Mouse (Mus musculus): ENCODE measurements around the gene Oaz3. TPM values are rescaled to one million over a fixed set of nuclear protein-coding genes. Genes with fewer than 3 reads are reported as not detected.

Gene Oaz3
- total and polyA plus RNA-seq, 3 experiments: 0.15 to 0.24 TPM; not detected in 1

GRCm38 (mm10) chr3:94456529-94457000 lies 12.8 kb upstream of the Oaz3 start:
- peak; percentile 89 for DNase-seq

- no peak for DNase-seq
Measured at GRCm38 (mm10) chr3:94449377-94449776, 5.7 kb upstream of the Oaz3 start.

GRCm38 (mm10) chr3:94442951-94443596 lies 641 bp downstream of the Oaz3 start, which contains the start of gene Mrpl9:
Gene Mrpl9, plus strand, starts transcription at chr3:94443318.
- peak; percentile 95 for DNase-seq

- no peak for DNase-seq
Measured at GRCm38 (mm10) chr3:94441182-94441581, 2.5 kb downstream of the Oaz3 start.

- no peak for DNase-seq
Measured at GRCm38 (mm10) chr3:94436420-94436819, 7.3 kb downstream of the Oaz3 start.

GRCm38 (mm10) chr3:94434305-94434704 lies 9.4 kb downstream of the Oaz3 start:
- no peak for DNase-seq

- no peak for DNase-seq
Measured at GRCm38 (mm10) chr3:94430980-94431379, 12.7 kb downstream of the Oaz3 start.

- DNase-seq: peak; percentile 97
Measured at GRCm38 (mm10) chr3:94413031-94413679, 30.6 kb downstream of the Oaz3 start, which contains the start of gene Tdrkh. Gene Tdrkh, plus strand, starts transcription at chr3:94413273.

GRCm38 (mm10) chr3:94412530-94412929 lies 31.2 kb downstream of the Oaz3 start:
- no peak for DNase-seq

- DNase-seq: no peak
Measured at GRCm38 (mm10) chr3:94405561-94405960, 38.2 kb downstream of the Oaz3 start.

- no peak for DNase-seq
Measured at GRCm38 (mm10) chr3:94404366-94405054, 39.2 kb downstream of the Oaz3 start.

- DNase-seq: no peak
Measured at GRCm38 (mm10) chr3:94402451-94402850, 41.3 kb downstream of the Oaz3 start.

- DNase-seq: no peak
Measured at GRCm38 (mm10) chr3:94399663-94400310, 43.9 kb downstream of the Oaz3 start.

- DNase-seq: peak; percentile 48
Measured at GRCm38 (mm10) chr3:94398943-94399481, 44.7 kb downstream of the Oaz3 start.

- no peak for DNase-seq
Measured at GRCm38 (mm10) chr3:94398217-94398616, 45.5 kb downstream of the Oaz3 start, which contains the start of gene Lingo4. Gene Lingo4, plus strand, starts transcription at chr3:94398517.

- DNase-seq: no peak
Measured at GRCm38 (mm10) chr3:94396851-94397250, 46.9 kb downstream of the Oaz3 start.

- DNase-seq: no peak
Measured at GRCm38 (mm10) chr3:94396336-94396735, 47.4 kb downstream of the Oaz3 start.

GRCm38 (mm10) chr3:94393049-94393448 lies 50.7 kb downstream of the Oaz3 start:
- no peak for DNase-seq

- peak; percentile 57 for DNase-seq
Measured at GRCm38 (mm10) chr3:94392128-94392527, 51.6 kb downstream of the Oaz3 start.

- no peak for DNase-seq
Measured at GRCm38 (mm10) chr3:94391001-94391400, 52.7 kb downstream of the Oaz3 start.

- DNase-seq: no peak
Measured at GRCm38 (mm10) chr3:94389420-94389819, 54.3 kb downstream of the Oaz3 start.

GRCm38 (mm10) chr3:94388047-94388446 lies 55.7 kb downstream of the Oaz3 start:
- no peak for DNase-seq

Data from adrenal gland, adult 2 months (tissue).